Mouse (Mus musculus) G1E (cell line): ENCODE results near the gene Fadd.

Experiments
- POLR2AphosphoS5 ChIP-seq: IDR thresholded peaks from 2 replicates; pipeline ENCODE4 v1.6.1; 2012; ENCODE audit warnings: low read depth, low read length, inconsistent platforms; ENCODE audit not compliant: insufficient replicate concordance
- TAL1 ChIP-seq: conservative IDR thresholded peaks from 2 replicates; pipeline ENCODE4 v1.6.1; 2012; ENCODE audit warnings: low read depth, low read length, inconsistent platforms, mixed read lengths

DNA sequence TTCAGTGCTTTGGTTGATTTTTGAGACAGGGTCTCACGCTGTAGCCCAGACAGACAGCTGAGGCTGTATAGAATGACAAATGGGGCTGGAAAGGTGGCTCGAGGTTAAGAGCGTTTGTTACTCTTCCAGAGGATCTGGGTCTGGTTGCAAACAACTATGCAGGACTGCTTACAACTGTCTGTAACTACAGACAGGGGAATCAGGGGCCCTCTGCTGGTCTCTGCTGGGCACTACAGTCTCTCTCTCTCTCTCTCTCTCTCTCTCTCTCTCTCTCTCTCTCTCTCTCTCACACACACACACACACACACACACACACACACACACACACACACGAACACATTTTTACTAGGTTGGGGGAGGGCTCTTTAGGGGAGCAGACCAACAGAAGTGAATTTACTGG lies 1.4 kb upstream of the Fadd start:
- TF ChIP-seq POLR2AphosphoS5 (no peak), TAL1 (no peak)
